Mouse (Mus musculus): ENCODE results near the gene Zbtb12. TPM values are rescaled to one million over a fixed set of nuclear protein-coding genes. Genes with fewer than 3 reads are reported as not detected.
A peak's percentile ranks its signal among the peaks of the same experiment; 100 is the strongest.
"Not testable (repeated sequence)": the region's sequence is repeated elsewhere in the genome, so short reads cannot be mapped to it uniquely, and the experiment has no call there.

The Zbtb12 gene
- total and polyA plus RNA-seq, 2 experiments from 2014 or later = 6.5 to 31.1 TPM

DNA sequence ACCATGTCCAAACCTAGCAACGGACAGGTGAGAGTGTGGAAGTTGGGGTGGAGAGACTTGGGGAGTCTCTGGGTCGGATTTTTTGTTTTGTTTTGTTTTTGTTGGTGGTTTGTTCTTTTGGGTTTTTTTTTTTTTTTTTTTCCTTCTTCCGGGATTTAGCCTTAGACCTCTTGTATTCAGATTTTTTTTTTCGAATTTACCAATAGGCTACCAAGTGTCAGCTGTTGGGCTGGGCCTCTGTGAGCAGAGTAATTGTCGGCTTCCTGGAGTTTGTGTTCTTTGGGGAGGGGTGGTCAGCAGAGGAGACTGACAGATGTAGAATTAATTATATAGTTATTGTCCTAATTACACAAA lies 20.6 kb downstream of the Zbtb12 start:
- Histone ChIP-seq H3K9me3 (ENCODE audit: low read length) (no peaks in the 10 kb centered on the region), H3K36me3 (ENCODE audit: insufficient read depth, low read length) (peaks cover 27% of the 10 kb centered on the region), H3K27me3 (ENCODE audit: insufficient read depth, low read length) (no peaks in the 10 kb centered on the region), H3K4me1 (ENCODE audit: insufficient read depth, low read length) (peaks cover 15% of the 10 kb centered on the region; the same call in 1 of the 2 replicates), H3K4me3 (ENCODE audit: low read length) (peak overlapping the region; percentile 88), H3K4me2 (ENCODE audit: low read depth, low read length) (peak overlapping the region; percentile 94), H3K27ac (peak overlapping the region; percentile 92), H3K9ac (replicated peaks; ENCODE audit: low read length) (peak overlapping the region; percentile 93)
- 3% methylated on average over 5 of the region's 5 CpGs for WGBS
- TF ChIP-seq CTCF (IDR thresholded peaks at IDR 0.05; ENCODE audit: low read depth) = no peak
- no peak for DNase-seq (ENCODE audit: low spot score)
- ATAC-seq = no peak

DNA sequence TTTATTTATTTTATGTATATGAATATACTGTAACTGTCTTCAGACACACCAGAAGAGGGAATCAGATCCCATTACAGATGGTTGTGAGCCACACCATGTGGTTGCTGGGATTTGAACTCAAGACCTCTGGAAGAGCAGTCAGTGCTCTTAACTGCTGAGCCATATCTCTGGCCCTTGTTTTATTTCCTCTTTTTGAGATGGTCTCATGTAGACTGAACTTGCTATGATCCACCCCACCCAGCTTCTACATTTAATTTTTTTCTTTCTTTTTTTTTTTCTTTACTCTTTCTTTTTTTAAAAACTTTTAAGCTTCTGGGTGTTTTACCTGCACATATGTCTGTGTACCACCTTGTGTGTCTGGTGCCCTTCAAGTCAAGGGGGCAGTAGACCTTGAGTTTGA lies 21.5 kb downstream of the Zbtb12 start:
- not testable (repeated sequence) for H3K27me3 ChIP-seq (ENCODE audit: insufficient read depth, low read length); H3K9me3 ChIP-seq (ENCODE audit: low read length); DNase-seq (ENCODE audit: low spot score); H3K4me2 ChIP-seq (ENCODE audit: low read depth, low read length); H3K27ac ChIP-seq; ATAC-seq; H3K4me1 ChIP-seq (ENCODE audit: insufficient read depth, low read length); H3K9ac ChIP-seq (replicated peaks; ENCODE audit: low read length); H3K4me3 ChIP-seq (ENCODE audit: low read length)
- H3K36me3 ChIP-seq (ENCODE audit: insufficient read depth, low read length) = peaks cover 36% of the 10 kb centered on the region

DNA sequence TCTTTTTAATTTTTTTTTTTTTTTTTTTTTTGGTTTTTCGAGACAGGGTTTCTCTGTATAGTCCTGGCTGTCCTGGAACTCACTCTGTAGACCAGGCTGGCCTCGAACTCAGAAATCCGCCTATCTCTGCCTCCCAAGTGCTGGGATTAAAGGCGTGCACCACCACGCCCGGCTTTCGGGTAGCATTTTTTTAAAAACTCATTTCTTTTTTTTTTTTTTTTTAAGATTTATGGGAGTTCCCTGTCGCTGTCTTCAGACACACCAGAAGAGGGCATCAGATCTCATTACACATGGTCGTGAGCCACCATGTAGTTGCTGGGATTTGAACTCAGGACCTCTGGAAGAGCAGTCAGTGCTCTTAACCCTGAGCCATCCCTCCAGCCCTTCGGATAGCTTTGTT lies 22.7 kb downstream of the Zbtb12 start:
- WGBS = 93% methylated on average over 9 of the region's 10 CpGs
- H3K27ac ChIP-seq; DNase-seq (ENCODE audit: low spot score); H3K4me2 ChIP-seq (ENCODE audit: low read depth, low read length); H3K27me3 ChIP-seq (ENCODE audit: insufficient read depth, low read length); H3K9me3 ChIP-seq (ENCODE audit: low read length); ATAC-seq; H3K9ac ChIP-seq (replicated peaks; ENCODE audit: low read length); H3K4me1 ChIP-seq (ENCODE audit: insufficient read depth, low read length); H3K4me3 ChIP-seq (ENCODE audit: low read length): not testable (repeated sequence)
- H3K36me3 ChIP-seq (ENCODE audit: insufficient read depth, low read length) = peaks cover 46% of the 10 kb centered on the region

GRCm38 (mm10) chr17:34902895-34903294 lies 23.6 kb downstream of the Zbtb12 start:
- Histone ChIP-seq H3K4me2 (ENCODE audit: low read depth, low read length) (no peak overlapping the region), H3K4me3 (ENCODE audit: low read length) (no peak overlapping the region), H3K36me3 (ENCODE audit: insufficient read depth, low read length) (peaks cover 55% of the 10 kb centered on the region), H3K27me3 (ENCODE audit: insufficient read depth, low read length) (no peaks in the 10 kb centered on the region), H3K9ac (replicated peaks; ENCODE audit: low read length) (no peak overlapping the region), H3K4me1 (ENCODE audit: insufficient read depth, low read length) (no peaks in the 10 kb centered on the region), H3K9me3 (ENCODE audit: low read length) (no peaks in the 10 kb centered on the region), H3K27ac (no peak overlapping the region)
- no peak for DNase-seq (ENCODE audit: low spot score)
- TF ChIP-seq CTCF (IDR thresholded peaks at IDR 0.05; ENCODE audit: low read depth) = no peak
- ATAC-seq = no peak
- WGBS = 90% methylated on average over 9 of the region's 9 CpGs

GRCm38 (mm10) chr17:34910982-34911381 lies 31.7 kb downstream of the Zbtb12 start:
- peaks cover 76% of the 10 kb centered on the region for H3K36me3 ChIP-seq (ENCODE audit: insufficient read depth, low read length)
- no peak for TF ChIP-seq CTCF (IDR thresholded peaks at IDR 0.05; ENCODE audit: low read depth)

DNA sequence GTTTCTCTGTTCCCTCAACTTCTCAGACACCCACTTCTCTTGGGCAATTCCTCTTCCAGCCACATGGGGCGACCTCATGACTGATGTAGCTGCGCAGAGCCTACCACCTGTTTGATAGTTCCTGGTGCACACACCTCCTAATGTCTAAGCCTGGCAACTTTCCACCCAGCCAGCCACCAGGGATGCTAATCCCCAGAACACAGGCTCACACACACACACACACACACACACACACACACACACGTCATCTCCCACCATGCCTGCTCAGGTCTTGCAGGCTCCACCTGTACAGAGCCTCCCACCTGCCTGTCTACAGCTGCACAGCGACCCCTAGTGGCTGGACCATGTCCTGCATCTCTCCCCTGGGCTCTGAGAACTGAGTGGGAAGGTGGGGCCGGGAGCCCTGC lies 32.7 kb downstream of the Zbtb12 start:
- 35% methylated on average over 5 of the region's 5 CpGs for WGBS
- peak; percentile 77 for DNase-seq (ENCODE audit: low spot score)
- Histone ChIP-seq H3K4me3 (ENCODE audit: low read length) (no peak overlapping the region), H3K4me2 (ENCODE audit: low read depth, low read length) (no peak overlapping the region), H3K9me3 (ENCODE audit: low read length) (no peaks in the 10 kb centered on the region), H3K36me3 (ENCODE audit: insufficient read depth, low read length) (peaks cover 67% of the 10 kb centered on the region), H3K27me3 (ENCODE audit: insufficient read depth, low read length) (no peaks in the 10 kb centered on the region), H3K27ac (no peak overlapping the region), H3K9ac (replicated peaks; ENCODE audit: low read length) (no peak overlapping the region), H3K4me1 (ENCODE audit: insufficient read depth, low read length) (no peaks in the 10 kb centered on the region)
- peak; percentile 77 for ATAC-seq
- TF ChIP-seq CTCF (IDR thresholded peaks at IDR 0.05; ENCODE audit: low read depth) = peak; percentile 94

More at GRCm38 (mm10) chr17:34910982-34911381, 31.7 kb downstream of the Zbtb12 start:
- Histone ChIP-seq H3K4me3 (ENCODE audit: low read length) (no peak overlapping the region), H3K27ac (no peak overlapping the region), H3K4me1 (ENCODE audit: insufficient read depth, low read length) (no peaks in the 10 kb centered on the region), H3K9me3 (ENCODE audit: low read length) (no peaks in the 10 kb centered on the region), H3K27me3 (ENCODE audit: insufficient read depth, low read length) (no peaks in the 10 kb centered on the region), H3K9ac (replicated peaks; ENCODE audit: low read length) (no peak overlapping the region), H3K4me2 (ENCODE audit: low read depth, low read length) (no peak overlapping the region)
- 85% methylated on average over 10 of the region's 10 CpGs for WGBS
- DNase-seq (ENCODE audit: low spot score) = no peak
- ATAC-seq = no peak

- 41% methylated on average over 18 of the region's 18 CpGs for WGBS
- no peaks in the 10 kb centered on the region for H3K4me1 ChIP-seq (ENCODE audit: insufficient read depth, low read length)
- no peak within 1 kb of the TSS for H3K4me3 ChIP-seq (ENCODE audit: low read length)
- H3K27me3 ChIP-seq (ENCODE audit: insufficient read depth, low read length) = no peaks in the 10 kb centered on the region
- H3K9ac ChIP-seq (replicated peaks; ENCODE audit: low read length) = no peak within 1 kb of the TSS
- no peak for TF ChIP-seq CTCF (IDR thresholded peaks at IDR 0.05; ENCODE audit: low read depth)
- no peak within 1 kb of the TSS for H3K4me2 ChIP-seq (ENCODE audit: low read depth, low read length)
- ATAC-seq (no peak), DNase-seq (ENCODE audit: low spot score) (no peak)
- peaks cover 46% of the 10 kb centered on the region for H3K36me3 ChIP-seq (ENCODE audit: insufficient read depth, low read length)
- H3K27ac ChIP-seq = no peak within 1 kb of the TSS
- no peaks in the 10 kb centered on the region for H3K9me3 ChIP-seq (ENCODE audit: low read length)
These were observed 34.8 kb downstream of the Zbtb12 start, which contains the start of gene Slc44a4 for GRCm38 (mm10) chr17:34913930-34914665. Gene Slc44a4, plus strand, starts transcription at chr17:34914466.

Data from hindbrain, postnatal 0 days (tissue).